Mouse (Mus musculus) ovary, postnatal 14 days (tissue): ENCODE data around the gene Nemp2.

Experiments used
- DNase-seq: peaks from one replicate; pipeline ENCODE4 v3.0.0; 2022; ENCODE audit warnings: low spot score

Gene Nemp2

GRCm38 (mm10) chr1:52630248-52630936, at the start of gene Nemp2:
Gene Nemp2 (plus strand): TSS chr1:52630703.
- peak; percentile 91 for DNase-seq

DNA sequence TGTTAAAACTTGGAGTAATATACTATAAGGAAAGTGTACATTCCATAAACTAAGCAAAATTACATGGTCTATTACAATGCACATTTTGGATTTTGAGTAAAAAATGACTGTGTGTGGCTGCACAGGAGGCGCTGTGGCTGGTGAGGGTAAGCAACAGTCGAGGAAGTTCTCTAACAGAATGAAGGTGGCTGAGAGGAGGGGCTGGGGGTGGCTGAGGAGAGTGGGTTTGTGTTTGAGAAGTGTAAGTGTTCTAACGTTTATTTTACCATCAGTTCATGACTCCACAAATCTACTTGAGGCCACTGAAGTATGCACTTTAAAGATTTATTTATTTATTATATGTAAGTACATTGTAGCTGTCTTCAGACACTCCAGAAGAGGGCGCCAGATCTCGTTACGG, 48.8 kb upstream of the Nemp2 start:
- DNase-seq = no peak

- no peak for DNase-seq
Observed at GRCm38 (mm10) chr1:52582866-52583265, 47.6 kb upstream of the Nemp2 start.

DNA sequence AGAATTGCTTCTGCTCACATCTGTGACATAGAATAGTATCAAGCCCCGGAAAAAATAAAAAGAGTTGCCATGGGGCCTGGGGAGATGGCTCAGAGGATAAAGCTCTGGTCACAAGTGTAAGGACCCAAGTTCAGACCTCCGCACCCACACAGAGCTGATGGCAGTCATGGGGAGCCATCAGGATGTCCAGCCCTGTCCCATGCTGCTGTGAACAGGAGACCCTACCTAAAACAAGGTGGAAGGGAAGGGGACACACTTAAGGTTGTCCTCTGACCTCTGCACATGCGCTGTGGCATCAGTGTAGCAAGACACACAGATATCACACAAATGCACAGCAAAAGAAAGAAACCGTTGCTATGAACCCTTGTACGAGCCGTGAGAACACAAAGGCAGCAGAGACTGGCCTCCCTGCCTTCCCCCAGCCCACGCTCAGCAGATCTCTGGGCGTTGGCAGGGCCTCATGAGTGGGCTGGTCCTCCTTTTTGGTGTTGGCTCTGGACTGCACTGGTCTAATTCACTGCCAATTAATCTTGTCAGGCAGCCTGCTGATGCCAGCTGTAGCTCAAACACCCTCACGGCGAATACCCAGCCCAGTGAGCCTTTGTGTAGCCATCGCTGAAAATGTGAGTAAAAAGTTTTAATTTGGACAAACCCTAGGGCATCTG, 33.4 kb upstream of the Nemp2 start:
- DNase-seq = peak; percentile 43

DNA sequence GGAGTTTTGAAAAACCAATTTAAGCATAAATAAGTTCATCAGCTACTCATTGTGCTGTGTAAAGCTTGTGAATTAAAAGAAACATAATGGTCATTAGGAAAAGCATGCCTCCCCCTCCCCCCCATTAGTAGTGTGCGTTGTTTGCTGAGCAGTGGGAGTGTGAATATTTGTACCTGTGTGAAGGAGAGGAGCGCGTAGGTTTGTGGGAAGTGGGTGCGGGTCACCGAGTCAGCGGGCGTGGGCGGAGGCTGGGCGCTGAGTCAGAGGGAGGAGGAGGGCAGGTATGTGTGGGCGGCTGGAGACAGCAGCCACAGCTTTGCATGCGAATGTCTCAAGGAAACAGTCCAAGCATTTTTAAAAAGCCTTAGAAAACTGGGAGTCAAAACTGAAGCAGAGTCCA, 32.7 kb upstream of the Nemp2 start:
- peak; percentile 46 for DNase-seq

- no peak for DNase-seq
Observed at GRCm38 (mm10) chr1:52598361-52598760, 32.1 kb upstream of the Nemp2 start.

- DNase-seq = no peak
Observed at GRCm38 (mm10) chr1:52601496-52601895, 29.0 kb upstream of the Nemp2 start.

- DNase-seq = no peak
Observed at GRCm38 (mm10) chr1:52607700-52608099, 22.8 kb upstream of the Nemp2 start.

DNA sequence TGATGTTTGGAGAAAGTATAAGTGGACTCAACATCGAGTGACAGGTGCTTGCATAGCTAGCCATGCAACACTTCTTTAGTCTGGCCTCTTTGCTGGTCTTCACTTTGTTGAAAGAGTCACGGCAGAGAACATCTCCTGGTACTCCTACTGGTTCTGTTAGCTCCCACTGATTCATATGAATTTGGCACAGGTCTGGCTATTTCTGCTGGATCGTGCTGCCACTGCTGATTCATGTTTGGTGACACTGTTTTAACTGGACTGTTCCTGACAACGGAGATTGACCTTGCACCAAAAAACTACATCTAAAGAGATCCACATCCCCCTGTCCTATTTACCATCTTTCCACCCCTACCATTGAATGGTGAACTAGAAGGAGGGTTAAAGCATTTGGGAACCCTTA, 22.0 kb upstream of the Nemp2 start:
- DNase-seq = no peak

GRCm38 (mm10) chr1:52618217-52618616, 12.3 kb upstream of the Nemp2 start:
- DNase-seq = no peak

- no peak for DNase-seq
Observed at GRCm38 (mm10) chr1:52620442-52620841, 10.1 kb upstream of the Nemp2 start.

- DNase-seq = no peak
Observed at GRCm38 (mm10) chr1:52630937-52631299, 415 bp downstream of the Nemp2 start.

GRCm38 (mm10) chr1:52631570-52631969, 1.1 kb downstream of the Nemp2 start:
- DNase-seq = no peak

DNA sequence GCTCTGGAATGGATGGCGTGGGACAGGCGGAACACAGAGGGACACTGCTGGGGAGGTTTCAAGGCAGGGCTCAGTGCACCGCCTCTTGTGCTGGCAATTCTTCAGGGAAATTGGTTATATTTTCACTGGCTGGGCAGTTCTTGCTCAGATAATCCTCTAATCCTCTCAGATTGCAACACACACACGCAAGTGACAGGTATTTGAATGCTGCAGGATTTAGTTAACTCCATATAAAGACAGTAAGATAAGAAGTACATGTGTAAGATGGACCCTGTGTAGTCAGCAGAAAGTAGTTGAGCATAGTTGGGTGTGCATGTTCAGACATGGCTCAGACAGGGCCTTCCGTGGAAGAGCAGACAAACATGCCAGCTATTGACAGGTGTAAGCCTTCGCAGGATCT, 3.7 kb downstream of the Nemp2 start:
- DNase-seq = no peak

DNA sequence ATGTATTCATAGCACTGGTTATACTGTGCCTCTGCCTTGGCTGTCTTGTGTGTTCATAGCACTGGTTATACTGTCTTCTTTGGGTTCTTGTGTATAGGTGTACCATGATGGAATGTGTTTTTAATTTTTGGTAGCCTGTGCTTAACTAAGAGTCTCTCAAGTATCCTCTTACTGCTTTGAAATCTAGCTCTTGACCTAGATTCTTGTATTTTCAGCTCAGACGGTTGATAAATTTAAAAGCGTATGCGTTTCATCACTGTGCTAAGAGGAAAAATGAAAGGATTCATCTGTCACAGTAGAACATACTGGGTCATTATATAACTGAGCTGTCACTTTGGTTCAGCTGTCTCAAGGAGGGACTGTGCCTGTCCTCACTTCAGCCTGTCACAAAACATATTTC, 5.4 kb downstream of the Nemp2 start:
- no peak for DNase-seq

GRCm38 (mm10) chr1:52638101-52638500, 7.6 kb downstream of the Nemp2 start:
- DNase-seq = no peak

DNA sequence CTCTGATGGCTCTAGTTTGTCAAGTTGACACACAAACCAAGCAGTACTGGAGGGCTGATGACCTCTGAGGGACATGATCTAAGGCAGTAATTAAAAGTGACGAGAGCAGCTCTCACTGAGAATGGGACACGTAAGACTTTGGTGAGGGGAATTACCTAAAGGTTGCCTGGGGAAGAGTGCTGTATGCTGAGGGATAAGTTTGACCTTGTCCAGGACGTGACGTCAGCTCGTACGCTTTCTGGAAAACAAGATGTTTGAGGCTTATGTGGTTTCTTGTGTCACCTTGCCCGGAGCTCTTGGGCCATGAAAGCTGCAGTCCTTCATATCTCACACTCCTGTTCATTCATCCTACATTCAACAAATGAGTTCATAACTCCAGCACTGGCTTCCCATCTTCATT, 8.6 kb downstream of the Nemp2 start:
- DNase-seq = no peak

DNA sequence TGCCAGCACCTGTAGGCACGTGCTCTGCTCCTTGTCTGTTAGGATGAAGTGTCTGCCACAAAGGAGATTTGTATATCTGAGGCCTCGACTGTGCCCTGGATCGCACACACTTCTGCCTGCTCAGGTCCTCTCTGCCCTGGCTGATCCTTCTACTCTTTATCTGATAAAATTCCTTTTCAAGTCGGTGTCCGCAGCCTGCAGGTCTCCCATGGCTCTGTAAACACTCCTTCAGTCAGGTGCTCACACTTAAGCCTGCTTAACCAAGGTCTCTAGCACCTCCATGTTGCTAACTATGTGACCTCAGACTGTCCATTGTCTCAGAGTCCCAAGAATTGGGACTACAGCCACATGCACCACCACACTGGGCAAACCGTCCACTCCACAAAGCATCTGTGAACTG, 9.8 kb downstream of the Nemp2 start:
- no peak for DNase-seq

GRCm38 (mm10) chr1:52640736-52641135, 10.2 kb downstream of the Nemp2 start:
- no peak for DNase-seq

DNA sequence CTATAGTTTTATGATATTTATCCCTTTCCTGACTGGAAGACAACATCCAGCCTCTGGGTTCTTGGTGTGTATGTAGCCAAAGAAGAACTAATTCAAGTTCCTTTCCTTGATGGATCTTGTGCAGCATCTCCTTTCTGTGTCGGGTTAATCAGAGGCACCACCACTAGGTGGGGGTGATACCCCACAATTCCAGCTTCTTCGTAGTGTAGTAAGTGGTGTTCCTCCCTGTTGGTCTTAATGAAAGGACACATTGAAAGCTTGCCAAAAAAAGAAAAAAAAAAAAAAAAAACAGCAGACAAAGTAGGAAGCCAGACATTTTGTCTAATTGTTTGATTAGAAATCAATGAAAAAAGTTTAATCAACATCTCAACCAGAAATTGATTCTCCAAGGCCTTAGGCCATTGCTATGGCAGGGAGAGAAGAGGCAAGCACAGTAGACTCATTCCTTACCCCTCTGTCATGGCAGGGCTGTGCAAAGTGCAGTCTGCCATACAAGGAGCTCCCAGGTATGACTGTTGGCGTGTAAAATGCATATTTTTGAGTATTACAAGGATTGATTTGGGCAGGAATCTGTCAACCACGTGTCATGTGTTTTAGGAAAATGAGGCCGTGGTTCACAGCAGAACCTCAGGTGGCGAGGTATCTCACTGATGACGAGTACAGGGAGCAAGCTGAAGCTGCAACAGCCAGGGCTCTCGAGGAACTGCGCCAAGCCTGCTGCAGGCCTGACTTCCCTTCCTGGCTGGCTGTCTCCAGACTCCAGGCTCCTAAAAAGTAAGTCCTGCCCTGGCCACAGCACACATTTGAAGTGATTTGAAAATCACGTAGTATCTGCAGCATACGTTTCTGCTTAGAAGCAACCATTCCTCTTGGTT, 17.9 kb downstream of the Nemp2 start:
- peak; percentile 63 for DNase-seq

DNA sequence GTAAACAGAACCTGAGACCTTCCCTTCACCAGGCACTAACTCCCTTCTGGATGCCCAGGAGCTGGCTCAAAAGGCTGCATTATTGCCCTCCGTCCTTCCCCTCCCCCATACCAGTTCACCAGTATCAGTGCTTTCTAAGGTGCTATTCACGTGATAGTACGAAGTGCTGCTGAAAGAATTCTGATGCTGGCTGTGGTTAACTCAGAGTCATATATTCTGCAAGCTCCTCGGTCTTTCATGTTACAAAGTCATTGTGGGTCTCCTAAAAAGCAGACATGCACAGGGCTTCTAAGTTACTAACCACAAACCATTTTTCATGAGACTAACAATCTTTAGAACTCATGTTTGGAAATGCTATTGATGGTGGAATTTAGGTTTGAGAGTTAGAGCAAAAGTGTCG, 19.6 kb downstream of the Nemp2 start:
- DNase-seq = no peak

GRCm38 (mm10) chr1:52652601-52653253, 22.2 kb downstream of the Nemp2 start:
- DNase-seq = no peak

GRCm38 (mm10) chr1:52653366-52653765, 22.9 kb downstream of the Nemp2 start:
- DNase-seq = no peak
